Mouse (Mus musculus) ZHBTc4 (cell line): Measurements from ENCODE around the gene Hpca.

Experiments used
- DNase-seq: peaks from one replicate; pipeline ENCODE4 v3.0.0-alpha.2; 2011; ENCODE audit warnings: low read depth, low spot score

Gene Hpca

DNA sequence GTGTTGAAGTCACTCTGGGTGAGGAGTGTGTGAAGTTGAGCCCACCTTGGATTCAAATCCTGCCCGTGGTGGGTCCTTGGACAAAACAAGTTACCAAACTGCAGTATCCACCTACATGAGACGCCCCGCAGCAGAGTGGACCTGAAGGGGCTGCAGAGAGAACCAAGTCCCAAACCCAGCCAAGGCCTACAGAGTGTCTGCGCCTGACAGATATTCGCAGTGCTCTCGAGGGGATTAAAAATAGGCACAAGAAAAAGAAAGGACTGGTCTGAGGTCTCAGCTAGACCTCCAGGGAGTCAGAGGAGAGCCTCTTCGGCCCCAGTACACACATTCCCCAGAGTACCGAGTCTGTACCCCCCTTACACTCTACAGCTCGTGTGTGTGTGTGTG lies 14.3 kb upstream of the Hpca start:
- DNase-seq, result no peak

DNA sequence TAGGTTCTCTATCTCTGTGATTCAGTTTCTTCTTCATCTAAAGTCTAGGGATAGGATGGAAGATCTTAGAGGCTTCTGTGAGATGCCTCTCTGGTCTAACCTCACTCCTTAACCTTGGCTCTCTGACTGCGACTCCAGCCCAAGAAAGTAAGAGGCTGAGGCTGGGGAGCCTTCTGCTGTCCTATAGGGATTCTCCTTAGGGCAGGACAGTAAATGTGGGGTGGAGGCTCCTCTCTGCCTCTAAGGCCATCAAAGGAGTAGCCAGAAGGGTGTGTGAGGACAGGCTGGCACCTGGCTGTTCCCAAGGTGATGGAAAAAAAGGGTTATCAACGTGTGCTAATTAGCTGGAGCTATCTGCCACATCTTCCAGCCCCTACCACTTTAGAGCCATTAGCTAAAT lies 13.8 kb upstream of the Hpca start:
- DNase-seq, result no peak

DNA sequence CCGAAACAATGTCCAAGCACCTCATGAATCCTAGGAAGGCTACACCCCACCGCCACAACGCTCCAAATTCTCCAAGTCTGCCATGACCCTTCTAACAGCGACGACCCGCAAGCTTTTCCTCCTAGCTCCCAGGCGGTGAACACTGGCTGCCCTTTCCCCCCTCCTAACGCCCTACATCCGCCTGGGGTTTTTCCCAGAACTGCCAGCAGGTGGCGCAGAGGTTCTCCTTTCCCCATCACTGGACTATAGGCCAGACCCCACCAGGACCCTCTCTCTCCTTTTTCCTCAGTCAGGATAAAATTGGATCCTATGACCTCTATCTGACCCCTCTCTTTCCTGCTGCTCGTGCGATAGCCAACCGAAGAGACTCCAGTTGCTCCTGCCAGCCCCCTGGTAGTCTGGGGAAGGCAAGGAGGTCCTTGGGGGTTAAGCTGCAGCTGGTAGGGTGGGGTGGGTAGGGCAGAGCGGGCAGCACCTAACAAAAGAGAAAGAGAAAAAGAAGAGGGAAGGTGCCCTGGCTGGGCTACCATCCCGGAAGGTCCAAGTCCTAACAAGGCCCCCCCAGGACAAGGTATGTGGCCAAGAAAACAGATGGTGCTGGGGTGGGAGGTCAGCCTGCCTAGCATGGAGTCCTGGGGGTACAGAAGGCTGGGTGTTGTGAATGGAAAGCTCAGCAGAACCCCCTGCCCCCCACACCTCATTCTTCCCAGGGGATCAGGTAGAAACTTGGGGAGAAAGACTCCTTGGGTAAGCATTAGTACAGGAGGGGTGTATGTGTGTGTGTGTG lies 13.2 kb upstream of the Hpca start:
- DNase-seq, result peak; percentile 87

DNA sequence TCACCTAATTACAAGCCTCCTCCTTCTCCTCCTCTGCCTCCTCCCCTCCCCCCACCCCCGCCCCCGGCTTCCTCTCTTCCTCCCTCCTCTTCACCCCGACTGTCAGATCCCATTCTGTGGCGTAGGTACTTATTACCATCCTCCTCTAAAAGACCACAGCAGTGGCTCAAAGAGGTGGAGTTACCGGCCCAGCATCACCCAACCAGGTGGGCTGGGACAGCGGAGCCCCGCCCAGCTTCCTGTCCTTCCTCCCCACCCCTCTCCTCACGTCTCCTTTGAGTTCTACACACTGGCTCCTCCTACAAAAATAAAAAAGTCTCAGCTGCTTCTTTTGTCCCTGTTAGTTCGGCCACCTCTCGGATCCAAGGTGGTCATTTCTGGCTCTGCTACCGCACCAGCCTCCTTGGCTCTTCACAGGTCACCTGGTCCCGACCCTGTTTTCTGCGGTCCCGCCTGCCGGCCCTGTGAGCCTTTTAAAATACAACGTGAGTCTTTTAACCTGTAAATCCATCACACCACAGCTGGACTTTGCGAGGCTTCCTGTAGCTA lies 9.0 kb upstream of the Hpca start:
- peak; percentile 94 for DNase-seq

DNA sequence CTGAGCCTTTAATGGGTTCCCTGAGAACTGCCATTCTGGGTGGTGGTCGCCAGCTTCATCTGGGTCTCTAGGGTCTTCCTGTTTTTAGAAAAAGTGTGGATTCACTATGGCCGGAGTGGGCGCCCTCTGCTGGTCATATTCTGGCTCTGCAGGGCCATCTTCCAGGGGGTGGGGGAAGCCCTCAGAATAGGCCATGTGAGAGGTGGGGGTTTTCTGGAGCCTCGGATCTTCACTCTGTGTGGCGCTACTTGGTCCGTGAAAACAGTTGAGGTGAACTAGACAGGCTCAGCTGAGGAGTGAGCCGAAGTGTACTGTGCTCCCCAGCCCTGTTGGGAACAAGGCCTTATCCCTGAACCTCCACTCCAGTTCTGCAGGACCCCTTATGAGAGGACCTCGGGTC lies 8.3 kb upstream of the Hpca start:
- DNase-seq, result peak; percentile 81

DNA sequence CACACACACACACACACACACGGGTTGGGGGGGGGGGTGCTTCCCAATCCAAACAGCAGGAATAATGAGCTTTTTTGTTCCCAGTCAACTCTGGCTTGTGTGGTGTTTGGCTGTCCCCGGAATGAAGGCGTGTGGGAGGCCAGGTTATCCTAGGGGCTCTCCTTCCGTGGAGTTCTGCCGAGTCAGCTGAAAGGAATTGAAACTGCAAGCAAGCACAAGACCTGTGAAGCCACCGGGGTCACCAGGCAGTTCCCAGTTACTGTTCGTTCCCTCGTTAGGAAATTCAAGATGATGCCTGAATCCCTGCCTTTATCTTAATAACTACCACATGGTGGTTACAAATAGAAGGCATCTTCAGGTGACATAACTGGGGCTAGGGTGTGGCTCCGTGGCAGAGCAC lies 7.6 kb upstream of the Hpca start:
- no peak for DNase-seq

DNA sequence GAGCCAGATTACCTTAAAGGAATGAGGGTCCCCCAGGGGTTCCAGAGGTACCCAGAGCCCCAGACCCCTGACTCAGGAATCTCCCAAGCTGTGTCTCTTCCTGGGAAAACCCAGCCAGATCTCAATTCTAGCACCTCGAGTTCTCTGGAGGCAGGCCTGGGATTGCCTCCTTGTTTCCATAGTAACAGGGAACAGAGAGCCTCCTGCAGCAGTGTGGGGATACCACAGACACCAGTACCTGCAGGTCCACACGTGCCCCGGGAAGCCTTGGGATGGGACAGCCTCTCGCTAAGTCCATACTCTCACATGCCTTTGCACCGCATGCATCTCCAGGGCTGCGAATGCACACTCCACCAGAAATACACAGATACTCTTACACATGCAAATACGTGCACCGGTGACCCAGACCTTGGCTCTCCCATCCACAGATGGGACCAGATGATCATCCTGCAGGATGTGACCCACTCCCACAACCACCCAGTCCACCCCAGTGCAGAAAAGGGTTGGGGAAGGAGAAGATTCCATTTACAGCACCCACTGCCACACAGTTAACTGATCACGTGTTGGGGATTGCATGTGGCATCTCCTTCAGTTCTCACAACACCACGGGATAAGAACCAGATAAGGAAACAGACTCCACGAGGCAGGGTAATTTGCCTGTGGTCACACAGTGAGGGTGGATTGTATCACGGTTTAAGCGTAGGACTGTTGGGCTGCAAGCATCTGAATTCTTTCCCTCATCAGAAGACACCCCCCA lies 6.9 kb upstream of the Hpca start:
- DNase-seq, result no peak

DNA sequence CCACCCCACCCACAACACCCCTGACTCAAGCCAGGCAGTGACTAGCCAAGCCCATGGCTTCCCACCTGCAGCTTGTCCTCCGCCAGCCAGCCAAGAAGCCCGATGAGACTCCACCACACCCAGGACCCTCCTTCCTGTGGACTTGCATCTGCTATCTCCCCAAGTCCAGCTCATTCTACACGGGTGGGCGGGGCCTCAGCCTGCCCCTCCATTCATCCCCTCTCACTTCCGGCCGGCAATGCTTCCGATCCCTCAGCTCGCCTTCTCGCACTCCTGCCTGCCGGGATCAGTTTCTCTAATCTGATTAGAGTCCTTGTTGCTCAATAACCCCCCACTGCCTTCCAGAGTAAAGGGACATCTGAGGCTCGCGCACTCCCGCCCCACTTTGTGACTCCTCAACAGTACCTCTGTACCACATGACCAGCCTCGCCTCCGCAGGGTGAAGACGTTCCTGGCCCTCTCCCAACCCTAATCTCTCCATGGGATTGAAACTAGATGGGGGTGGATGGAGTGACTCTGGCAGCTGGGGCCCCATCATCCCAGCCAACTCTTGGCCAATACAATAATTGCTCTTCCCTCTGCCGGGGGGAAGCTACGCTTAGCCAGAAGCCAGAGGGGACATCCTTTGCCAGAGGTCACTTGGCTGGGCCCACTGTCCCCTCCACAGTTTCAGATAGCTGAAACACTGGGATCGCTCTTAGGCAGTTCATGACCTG lies 4.1 kb upstream of the Hpca start:
- DNase-seq, result peak; percentile 40

DNA sequence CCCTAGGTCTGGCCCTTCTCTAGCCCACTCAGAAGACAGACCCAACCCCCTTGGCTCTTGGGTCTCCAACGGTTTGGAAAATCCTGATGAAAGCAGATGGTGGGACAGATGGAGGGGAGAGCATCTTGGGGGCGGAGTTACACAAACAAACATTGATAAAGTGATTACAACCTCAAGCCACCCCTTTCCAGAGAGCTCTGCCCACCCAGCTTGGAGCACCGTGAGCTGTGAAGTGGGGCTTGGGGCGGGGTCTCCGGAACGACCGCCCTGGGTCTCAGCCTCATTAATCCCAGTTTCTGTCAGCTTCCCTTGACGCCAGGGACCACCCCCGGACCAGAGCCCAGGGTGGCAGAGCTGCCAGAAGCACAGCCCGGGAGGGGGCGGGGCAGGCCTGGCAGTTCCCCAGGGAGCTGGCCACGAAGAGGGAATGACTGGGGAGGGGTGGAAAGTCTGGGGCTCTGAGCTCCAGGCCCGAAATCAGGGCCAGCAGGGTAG lies 2.9 kb upstream of the Hpca start:
- DNase-seq, result no peak

DNA sequence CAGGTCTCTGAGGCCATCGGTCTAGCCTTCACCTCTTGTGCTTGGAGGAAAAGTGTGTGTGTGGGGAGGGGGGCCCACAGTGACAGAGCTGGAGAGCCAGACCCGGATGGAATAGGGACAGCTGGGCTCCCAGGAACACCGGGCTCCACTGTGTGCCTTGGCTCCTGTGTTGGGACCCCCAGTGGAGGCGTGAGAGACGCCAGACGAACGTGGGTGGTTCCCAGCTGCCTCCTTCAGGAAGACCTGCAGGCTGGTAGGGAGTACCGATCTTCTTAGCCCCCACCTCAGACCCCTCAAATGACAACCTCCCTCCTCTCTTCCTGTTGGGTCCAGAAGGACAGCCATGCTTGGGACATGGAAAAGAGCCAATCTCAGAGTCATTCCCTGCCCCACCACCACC lies 883 bp upstream of the Hpca start:
- DNase-seq, result no peak

DNA sequence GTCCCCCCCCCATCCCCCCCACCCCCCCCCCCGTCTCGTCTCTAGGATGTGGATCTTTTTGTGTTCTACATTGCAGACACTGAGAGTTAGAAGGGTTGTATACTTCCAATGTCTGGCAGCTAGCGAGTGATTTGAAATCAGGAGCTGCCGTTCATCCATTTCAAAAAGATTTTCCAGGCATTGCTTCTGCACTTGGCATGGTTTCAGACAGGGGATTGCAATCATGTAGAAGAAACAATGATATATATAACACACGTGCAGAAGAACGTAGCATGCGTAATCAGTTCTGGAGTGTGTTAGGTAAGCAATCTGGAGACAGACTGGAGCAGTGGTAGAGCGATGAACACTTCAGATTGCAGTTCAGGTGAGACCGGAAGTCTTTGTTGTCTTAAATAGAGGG lies 271 bp upstream of the Hpca start:
- DNase-seq, result no peak

DNA sequence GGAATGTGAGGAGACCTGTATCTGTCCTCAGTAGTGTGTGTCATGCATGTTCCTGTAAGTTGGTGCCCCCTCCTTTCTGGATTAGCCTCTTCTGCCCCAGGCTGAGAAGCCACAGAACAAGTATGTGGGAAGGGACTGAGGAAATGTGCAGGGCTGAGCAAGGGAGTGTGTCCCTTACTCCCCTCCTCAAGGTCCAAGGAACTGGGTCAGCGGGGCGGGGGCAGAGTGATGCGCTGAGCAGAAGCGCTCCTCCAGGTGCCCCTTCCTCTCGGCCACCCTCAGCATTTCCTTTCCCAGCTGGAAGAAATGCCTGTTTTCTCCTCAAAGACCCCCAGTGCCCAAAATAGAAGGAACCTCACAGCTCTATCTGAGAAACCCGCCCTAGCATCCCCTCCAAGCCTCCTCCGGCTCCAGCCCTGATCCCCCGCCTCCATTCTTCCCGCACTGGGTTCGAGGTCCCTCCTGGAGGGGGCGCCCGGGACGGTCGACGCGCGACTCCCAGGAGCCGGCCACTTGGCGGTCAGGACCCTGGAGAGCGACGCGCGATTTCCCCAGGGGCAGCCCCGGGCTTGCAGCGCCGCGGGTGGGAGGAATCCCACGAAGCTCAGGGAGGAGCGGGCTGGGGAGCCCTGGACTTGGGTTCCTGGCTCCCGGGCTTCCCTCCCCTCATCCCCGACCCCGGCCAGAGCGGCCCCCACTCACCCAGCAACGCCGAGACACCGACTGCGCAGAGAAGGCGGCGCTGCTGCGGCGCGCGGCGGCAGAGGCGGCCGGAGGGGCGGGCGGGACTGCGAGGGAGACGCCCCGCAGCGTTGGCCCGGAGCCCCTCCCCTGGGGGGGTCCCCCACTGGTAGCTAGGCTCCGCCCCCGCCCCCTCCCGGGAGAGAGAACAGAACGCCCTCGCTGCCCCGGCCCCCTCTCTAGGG lies 1.1 kb downstream of the Hpca start:
- DNase-seq, result peak; percentile 91

DNA sequence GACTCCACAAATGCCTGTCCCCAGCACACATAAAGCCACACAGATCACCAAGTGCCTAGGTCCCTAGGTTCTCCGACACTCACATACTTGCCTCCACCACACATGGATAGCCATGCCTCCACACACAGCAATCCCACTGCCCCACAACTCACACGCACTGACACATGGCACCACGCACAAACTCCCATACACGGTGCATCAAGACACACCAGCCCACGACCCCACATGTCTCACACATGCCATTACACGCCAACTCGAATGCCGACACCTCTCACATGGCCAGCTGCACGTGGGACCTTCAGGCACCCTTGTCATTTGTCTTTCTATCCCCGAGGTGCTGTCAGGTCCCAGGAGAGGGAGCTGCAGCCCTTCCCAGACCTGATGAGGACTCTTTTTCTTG lies 2.1 kb downstream of the Hpca start:
- DNase-seq, result no peak

DNA sequence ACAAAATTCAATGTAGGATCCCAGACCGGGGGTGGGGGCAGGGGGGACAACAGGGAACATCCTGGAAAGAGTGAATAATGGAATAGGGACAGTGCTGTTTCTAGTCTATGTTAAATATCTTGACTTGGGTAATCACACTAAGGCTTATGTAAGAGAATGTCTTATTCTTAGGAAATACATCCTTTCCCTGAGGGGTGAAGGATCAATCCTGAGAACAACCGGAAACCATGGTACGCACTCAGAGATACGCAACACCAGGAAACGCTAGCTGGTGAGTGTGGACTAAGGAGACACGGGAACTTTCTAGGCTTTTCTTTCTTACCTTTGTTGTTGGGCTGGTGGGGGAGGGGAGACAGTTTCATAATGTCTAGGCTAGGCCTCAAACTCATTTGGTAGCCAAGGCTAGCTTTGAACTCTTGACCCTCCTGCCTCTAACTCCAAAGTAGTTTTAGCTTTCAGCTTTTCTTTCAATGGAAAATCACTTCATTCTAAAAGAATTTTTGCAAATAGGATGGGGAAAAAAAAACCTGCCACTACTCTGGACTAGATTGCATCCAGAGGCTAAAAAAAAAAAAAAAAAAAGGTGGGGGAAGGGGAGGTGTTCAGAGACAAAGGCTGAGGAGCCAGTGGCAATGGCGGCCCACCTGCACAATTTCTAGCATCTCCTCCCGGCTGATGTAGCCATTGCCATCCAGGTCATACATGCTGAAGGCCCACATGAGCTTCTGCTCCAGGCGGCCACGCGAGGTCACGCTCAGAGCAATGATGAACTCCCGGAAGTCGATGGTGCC lies 3.9 kb downstream of the Hpca start:
- peak; percentile 29 for DNase-seq

DNA sequence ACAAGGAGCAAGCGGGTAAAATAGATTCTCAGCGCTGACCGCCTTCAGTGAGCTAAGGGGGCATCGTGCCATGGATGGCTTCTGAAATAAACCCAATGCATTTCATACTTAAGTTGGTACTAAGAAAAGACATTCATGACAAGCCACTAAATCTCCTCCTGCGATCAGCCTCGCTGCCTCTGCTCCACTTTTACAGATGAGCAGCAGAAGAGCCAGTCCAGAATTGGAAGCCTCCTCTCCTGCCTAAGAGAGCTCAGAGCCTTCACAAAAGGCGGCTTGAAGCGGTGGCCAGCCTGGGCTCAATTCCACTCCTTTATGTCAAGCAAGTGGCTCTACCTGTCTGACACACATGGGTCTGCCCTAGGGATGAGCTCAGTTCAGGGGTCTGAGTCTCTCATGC lies 5.1 kb downstream of the Hpca start:
- no peak for DNase-seq

DNA sequence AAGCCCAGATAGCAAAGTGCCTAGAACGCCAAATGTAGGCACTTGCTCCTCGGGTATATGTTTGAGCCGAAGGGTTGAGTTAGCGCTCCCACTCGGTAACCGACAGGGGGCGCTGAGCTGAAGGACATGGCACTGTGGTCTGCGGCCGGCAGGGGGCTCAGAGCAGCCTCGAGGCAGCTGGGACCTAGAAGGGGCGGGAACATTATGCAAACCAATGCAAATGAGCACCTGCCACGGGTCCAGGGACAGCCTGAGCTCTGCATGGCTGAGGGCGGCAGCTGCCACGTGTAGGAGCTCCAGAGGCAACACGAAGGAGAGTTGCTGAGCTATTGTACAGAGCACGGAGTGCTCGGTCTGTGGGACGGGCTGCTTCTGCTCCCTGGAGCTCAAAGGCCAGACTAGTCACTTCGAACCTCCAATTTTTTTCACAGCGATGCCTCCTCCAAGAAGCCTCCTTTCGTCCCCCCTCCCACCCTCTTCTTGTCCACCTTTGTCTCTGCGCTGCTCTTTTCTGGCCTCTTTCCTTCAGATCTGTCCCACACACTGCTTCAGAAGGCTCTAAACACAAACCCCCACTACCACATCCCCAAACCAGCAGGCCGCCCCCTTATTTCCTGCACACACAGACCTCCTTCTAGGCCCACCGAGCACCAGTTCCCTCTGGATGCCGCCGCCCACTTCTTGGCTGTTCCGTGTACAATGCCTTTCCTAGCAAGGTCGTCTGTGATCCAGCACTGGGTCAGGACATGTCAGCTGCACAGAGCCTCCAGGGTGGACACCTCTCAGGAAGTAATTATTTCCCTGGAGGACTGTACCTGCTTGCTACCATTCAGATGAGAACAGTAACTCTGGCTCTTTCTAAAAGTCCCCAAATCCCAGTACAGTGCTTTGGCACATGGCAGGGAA lies 8.5 kb downstream of the Hpca start:
- peak; percentile 99 for DNase-seq

DNA sequence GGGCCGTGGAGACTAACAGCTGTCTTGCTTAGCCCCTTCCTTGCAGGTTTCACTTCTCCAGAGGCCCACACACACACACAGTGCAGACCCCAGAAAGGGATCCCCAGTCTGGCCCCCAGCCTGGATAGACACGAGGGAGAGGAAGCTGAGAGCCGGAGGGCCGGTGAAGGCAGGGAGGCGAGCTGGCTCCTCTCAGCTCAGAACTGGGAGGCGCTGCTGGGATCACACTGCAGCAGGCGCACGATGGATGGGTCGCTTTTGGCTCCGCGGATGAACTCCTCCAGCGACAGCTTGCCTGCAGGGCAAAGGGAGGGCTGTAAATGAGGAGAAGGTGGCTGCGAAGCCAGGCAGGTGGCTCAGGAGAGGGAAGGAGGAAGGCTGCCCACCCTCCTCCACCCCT lies 9.6 kb downstream of the Hpca start:
- DNase-seq, result peak; percentile 34

DNA sequence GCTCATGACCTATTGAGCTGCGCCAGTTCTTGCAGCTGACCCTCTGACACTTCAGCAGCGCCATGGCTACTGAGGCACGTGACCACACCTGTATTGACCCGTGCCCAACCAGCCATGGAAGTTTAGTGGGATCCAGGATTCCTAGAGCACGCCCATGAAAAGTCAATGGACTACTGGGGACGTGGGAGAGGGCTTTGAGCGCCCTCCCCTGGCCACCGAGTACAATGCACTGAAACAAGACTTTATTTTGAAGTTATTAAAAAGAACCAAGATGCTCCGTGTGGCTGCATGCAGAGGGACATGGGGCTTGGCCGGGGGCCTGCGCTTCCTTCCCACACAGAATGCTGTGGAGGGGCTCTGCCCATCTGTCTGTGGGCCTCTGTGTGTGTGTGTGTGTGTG lies 10.5 kb downstream of the Hpca start:
- peak; percentile 82 for DNase-seq

DNA sequence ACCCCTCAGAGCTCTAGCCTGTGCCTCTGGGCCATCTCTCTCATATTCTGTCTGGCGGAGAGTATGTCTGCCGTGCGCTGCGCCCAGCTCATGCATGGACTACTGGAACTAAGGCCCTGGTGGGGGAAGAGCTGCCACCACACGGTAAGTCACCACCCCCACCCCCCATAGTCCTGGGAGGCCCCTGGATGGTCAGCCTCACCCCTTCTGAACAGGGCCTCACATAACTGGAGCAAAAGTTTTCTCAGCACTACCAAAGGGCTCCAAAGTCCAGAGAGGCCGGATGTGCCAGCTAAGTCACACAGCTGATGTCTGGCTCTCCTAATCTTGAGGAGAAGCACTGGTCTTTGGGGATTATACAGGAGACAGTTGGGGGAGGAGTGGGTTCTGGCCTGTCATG lies 11.0 kb downstream of the Hpca start:
- no peak for DNase-seq
